Mouse (Mus musculus) forebrain, embryonic 10.5 days (tissue): ENCODE measurements around the gene Serpinc1. TPM values are rescaled to one million over a fixed set of nuclear protein-coding genes. Genes with fewer than 3 reads are reported as not detected.
"Not testable (repeated sequence)": the region's sequence is repeated elsewhere in the genome, so short reads cannot be mapped to it uniquely, and the experiment has no call there.

Experiments used
- DNase-seq: peaks from one replicate; pipeline ENCODE4 v3.0.0-alpha.2; 2017; ENCODE audit warnings: low spot score; ENCODE audit errors: extremely low spot score
- H3K27ac ChIP-seq: fragments of 300-500 bp; sonication (generic); 2 replicates; pipeline ENCODE4 v1.5.1; 2016; ENCODE audit warnings: mild to moderate bottlenecking
- H3K27me3 ChIP-seq: fragments of 300-500 bp; sonication (generic); 2 replicates; pipeline ENCODE4 v1.6.1; 2016; ENCODE audit warnings: mild to moderate bottlenecking; ENCODE audit not compliant: poor library complexity, severe bottlenecking
- H3K36me3 ChIP-seq: fragments of 300-500 bp; sonication (generic); replicated peaks from 2 replicates; pipeline ENCODE4 v1.6.1; 2016; ENCODE audit warnings: mild to moderate bottlenecking, moderate library complexity
- H3K4me1 ChIP-seq: fragments of 300-500 bp; sonication (generic); 2 replicates; pipeline ENCODE4 v1.6.1; 2016
- H3K4me3 ChIP-seq: fragments of 300-500 bp; sonication (generic); 2 replicates; pipeline ENCODE4 v1.5.1; 2016; ENCODE audit warnings: mild to moderate bottlenecking, moderate library complexity
- H3K9me3 ChIP-seq: fragments of 300-500 bp; sonication (generic); 2 replicates; pipeline ENCODE4 v1.6.1; 2016; ENCODE audit warnings: mild to moderate bottlenecking, moderate library complexity
- WGBS: fragments of 180-500 bp; shearing (Covaris S2); methylation state at CpG from one replicate; pipeline ENCODE4 v1.1.7; 2016; 5-methylcytosine and 5-hydroxymethylcytosine counted together
- polyA plus RNA-seq: library from polyadenylated mRNA; unstranded; fragments of >200 nt; fragmentation: Nextera tagmentation; extraction: Ambion mirVana; gene quantifications from 2 replicates; pipeline ENCODE4 v1.2.1, GENCODE M21; 2016

Serpinc1 gene
- 2.2 and 2.4 TPM in 2 replicates for polyA plus RNA-seq

DNA sequence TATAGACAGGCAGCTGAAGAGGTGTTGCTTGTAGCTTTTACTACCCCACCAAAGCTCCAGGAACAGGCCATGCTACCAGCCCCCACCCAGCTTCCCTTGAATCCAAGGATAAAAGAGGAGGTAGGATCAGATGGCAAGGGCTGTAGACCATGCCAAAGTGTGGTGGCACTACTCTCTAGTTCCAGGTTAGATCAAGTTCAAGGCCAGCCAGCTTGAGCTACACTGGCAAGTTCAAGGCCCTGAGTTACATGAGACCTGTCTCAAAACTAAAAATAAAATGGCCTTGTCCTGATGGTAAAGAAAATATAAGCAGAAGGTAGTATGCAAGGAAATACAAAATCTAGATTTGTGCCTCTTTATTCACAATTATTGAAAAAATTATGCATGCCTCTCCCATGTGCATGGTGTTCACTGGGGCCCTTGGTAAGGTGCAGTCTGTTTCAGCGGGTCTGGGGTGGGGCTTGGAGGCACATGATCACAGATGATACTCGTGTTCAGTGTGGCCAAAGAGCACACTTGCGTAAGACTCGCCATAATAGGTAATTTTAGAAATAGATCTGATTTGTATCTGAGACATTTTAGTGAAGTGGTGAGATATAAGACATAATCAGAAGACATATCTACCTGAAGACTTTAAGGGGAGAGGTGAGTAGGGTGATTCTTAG is at the start of gene Serpinc1:
Gene Serpinc1, plus strand, starts transcription at position 515 of the 665 bp plus-strand sequence.
- Histone ChIP-seq H3K27me3 (no peaks in the 10 kb centered on the region), H3K27ac (no peak within 1 kb of the TSS), H3K4me1 (no peaks in the 10 kb centered on the region), H3K4me3 (no peak within 1 kb of the TSS), H3K36me3 (peaks cover 13% of the 10 kb centered on the region; the same call in 1 of the 2 replicates), H3K9me3 (no peaks in the 10 kb centered on the region)
- 95% methylated on average over 4 of the region's 4 CpGs for WGBS
- no peak for DNase-seq

DNA sequence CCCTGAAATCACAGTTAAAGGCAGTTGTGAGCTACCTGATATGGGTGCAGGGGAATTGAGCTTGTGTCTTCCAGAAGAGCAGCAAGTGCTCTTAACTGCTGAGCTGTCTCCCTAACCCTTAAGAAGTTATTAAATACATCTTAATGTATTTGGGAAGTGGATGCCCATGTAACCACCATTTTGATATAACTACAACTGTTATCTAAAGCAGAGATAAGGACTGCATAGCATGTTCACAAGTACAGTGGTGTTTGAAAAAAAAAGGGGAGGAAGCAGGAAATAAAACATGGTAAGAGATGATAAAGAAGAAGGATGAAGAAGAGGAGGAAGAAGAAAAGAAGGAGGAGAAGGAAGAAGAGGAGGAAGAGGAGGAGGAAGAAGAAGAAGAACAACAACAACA is 47.1 kb upstream of the Serpinc1 start:
- H3K36me3 ChIP-seq: peaks cover 36% of the 10 kb centered on the region
- no peak for DNase-seq
- no peak overlapping the region for H3K27ac ChIP-seq
- H3K4me1 ChIP-seq: no peaks in the 10 kb centered on the region
- no peaks in the 10 kb centered on the region for H3K27me3 ChIP-seq
- H3K4me3 ChIP-seq: no peak overlapping the region
- no peaks in the 10 kb centered on the region for H3K9me3 ChIP-seq

DNA sequence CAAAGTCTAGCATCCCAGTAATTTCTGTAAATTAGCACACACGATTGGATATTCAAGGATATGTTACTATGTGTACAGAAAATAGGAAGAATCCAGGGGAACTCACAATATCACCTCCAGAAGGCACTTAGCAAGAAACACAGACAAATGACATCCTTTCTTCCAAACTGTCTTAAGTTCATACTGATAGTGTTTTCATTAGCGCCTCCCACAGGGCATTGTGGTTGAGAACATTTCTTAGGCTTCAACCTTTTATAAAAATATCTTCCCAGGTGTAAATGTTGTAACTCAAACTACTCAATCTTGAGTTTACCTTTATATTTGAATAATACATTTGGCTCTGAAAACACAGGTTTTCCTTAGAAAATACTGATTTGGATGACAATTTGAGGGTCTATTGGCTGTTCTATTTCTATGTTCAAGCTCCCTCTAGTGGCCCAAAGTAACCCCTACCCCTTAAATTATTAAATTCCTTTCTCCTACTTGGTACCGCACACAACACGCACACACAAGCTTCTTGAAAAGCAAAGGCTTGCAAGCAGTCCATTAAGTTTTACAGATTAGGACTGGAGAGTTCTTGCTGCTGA is 44.4 kb upstream of the Serpinc1 start:
- H3K9me3 ChIP-seq: no peaks in the 10 kb centered on the region
- DNase-seq: no peak
- no peaks in the 10 kb centered on the region for H3K27me3 ChIP-seq
- H3K4me3 ChIP-seq: no peak overlapping the region
- H3K36me3 ChIP-seq: peaks cover 57% of the 10 kb centered on the region
- WGBS: 80% methylated on average over 4 of the region's 4 CpGs
- H3K27ac ChIP-seq: no peak overlapping the region
- no peaks in the 10 kb centered on the region for H3K4me1 ChIP-seq

DNA sequence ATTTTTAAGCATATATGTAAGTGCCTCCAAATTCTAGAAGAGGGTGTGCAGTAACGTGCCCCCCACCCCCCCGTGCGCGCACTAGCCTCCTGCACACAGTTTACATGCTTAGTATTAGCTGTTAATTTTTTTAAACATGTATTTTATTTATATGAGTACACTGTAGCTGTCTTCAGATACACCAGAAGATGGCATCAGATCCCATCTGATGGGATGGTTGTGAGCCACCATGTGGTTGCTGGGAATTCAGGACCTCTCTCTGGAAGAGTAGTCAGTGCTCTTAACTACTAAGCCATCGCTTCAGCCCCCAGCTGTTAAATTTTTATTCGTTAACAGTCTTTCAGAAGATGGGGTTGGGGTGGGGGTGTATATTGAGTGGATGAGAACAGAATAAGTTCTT is 42.8 kb upstream of the Serpinc1 start:
- Histone ChIP-seq H3K36me3 (peaks cover 64% of the 10 kb centered on the region), H3K4me3 (no peak overlapping the region)
- WGBS: 96% methylated on average over 6 of the region's 6 CpGs

DNA sequence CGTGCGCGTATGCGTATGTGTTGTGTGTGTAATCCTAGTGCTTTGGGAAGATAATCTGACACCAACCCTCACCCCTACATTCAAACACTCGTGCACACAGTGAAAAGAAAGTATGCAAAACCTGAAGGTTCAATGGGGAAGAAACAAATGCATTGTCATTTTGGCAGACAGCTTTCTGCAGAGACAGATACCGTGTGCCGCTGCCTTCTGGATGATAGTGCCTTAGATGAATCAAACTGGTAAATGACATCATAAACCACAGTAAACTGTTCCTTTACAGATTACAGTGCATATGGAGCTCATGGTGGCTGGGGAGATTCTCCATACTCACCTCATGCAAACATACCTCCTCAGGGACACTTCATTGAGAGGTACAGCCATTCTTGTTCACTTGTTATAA is 15.2 kb upstream of the Serpinc1 start:
- DNase-seq: no peak
- Histone ChIP-seq H3K4me1 (no peaks in the 10 kb centered on the region), H3K9me3 (no peaks in the 10 kb centered on the region), H3K36me3 (peaks cover 98% of the 10 kb centered on the region), H3K27me3 (no peaks in the 10 kb centered on the region), H3K4me3 (no peak overlapping the region), H3K27ac (no peak overlapping the region)
- WGBS: 93% methylated on average over 7 of the region's 7 CpGs

More for the DNA sequence above, 42.8 kb upstream of the Serpinc1 start:
- Histone ChIP-seq H3K9me3 (no peaks in the 10 kb centered on the region), H3K27me3 (no peaks in the 10 kb centered on the region), H3K27ac (no peak overlapping the region), H3K4me1 (no peaks in the 10 kb centered on the region)
- no peak for DNase-seq

DNA sequence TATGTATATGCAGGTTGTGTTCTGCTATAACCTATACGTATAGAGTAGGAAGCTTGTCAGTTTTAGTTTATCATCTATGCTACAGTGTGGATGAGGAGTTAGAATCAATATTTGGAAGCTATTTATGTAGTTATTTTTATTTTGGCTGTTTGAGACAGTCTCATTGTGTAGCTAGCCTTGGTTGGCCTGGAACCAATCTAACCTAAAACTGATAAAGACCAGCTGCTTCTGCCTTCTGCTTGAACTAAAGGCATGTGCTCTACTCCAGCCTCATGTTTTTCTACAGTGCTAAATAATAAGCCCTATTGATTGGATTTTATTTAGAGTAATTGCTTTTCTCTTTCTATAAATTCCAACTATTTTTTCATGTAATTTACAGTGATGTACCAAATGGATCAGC is 11.1 kb upstream of the Serpinc1 start:
- 88% methylated on average over 1 of the region's 1 CpGs for WGBS
- DNase-seq: no peak
- Histone ChIP-seq H3K9me3 (no peaks in the 10 kb centered on the region), H3K27ac (no peak overlapping the region), H3K27me3 (no peaks in the 10 kb centered on the region), H3K36me3 (peaks cover 94% of the 10 kb centered on the region), H3K4me3 (no peak overlapping the region), H3K4me1 (no peaks in the 10 kb centered on the region)

DNA sequence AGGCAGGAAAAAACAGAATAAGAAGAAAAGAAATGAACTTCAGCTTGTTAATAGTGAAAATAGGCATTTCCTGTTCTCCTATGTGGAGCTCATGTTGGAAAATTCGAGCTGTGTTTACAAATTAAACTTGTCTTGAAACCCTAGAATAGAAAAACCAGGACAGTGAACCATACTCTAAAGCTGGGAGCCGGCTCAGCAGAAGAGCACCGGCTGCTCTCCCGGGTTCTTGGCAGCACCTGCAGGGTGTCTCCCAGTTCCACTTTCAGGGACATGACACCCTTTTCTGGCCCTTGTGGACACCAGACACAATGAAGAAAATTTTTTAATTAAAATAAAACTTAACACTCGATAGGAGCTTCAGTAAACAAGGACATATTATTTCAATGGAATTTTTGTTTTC is 9.7 kb upstream of the Serpinc1 start:
- Histone ChIP-seq H3K9me3 (no peaks in the 10 kb centered on the region), H3K27ac (no peak overlapping the region), H3K4me1 (no peaks in the 10 kb centered on the region), H3K27me3 (no peaks in the 10 kb centered on the region), H3K36me3 (peaks cover 85% of the 10 kb centered on the region), H3K4me3 (no peak overlapping the region)
- WGBS: 92% methylated on average over 5 of the region's 5 CpGs
- DNase-seq: no peak

DNA sequence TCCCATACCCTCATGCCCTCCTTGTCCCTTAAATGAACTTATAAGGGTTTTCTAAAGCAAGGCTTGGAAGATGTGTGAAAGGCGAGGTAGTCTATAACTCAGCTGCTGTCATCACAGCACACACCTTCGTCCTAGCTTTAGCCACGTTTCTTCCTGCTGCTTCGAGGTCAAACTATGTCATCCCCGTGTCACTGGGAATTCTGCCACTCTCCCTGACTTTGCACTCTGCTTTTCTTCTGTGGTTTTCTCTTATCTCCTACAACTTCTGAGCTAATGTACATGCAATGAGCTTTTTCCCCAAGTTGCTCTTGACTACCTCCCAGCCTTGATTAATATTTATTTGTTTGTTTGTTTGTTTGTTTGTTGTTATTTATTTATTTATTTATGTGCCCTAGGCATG is 1.6 kb downstream of the Serpinc1 start:
- H3K9me3 ChIP-seq: no peaks in the 10 kb centered on the region
- H3K27me3 ChIP-seq: no peaks in the 10 kb centered on the region
- peaks cover 6% of the 10 kb centered on the region; the same call in 1 of the 2 replicates for H3K36me3 ChIP-seq
- no peak overlapping the region for H3K4me3 ChIP-seq
- no peak overlapping the region for H3K27ac ChIP-seq
- 87% methylated on average over 5 of the region's 5 CpGs for WGBS
- DNase-seq: no peak
- no peaks in the 10 kb centered on the region for H3K4me1 ChIP-seq

DNA sequence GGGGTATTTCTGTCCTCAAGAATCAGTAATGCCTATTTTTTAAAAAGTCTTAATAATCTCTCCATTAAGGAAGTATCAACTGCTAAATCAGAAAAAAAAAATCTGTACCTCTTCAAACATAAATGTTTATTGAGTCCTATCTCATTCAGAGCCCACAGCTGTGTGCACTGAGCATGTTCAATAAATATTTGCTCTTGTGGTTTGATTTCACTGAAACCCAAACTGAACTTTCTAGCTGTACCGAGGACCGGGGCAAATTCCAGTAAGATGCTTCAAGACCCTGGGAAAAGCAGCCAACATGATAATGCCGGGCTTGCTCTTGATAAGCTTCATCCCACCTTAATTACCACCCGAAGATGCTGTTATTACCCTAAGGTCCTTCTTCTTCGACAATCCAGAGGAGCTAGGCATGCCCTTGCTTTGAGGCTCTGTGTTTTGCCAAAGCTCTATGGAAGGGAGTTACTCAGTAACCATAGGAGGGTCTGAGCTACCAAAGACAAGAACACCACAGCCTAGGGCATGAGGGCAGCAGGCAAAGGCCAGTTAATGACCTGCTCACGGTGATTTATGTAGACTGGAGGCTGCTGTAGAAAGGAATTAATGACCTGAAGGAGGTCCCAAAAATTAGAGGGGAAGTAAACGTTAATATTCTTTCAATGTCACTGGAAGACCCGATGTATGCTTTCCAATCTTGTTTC is 2.3 kb downstream of the Serpinc1 start:
- Histone ChIP-seq H3K27ac (no peak overlapping the region), H3K4me3 (no peak overlapping the region), H3K9me3 (no peaks in the 10 kb centered on the region), H3K27me3 (no peaks in the 10 kb centered on the region), H3K4me1 (no peaks in the 10 kb centered on the region), H3K36me3 (no peaks in the 10 kb centered on the region; the same call in 1 of the 2 replicates)
- 91% methylated on average over 8 of the region's 8 CpGs for WGBS
- no peak for DNase-seq

DNA sequence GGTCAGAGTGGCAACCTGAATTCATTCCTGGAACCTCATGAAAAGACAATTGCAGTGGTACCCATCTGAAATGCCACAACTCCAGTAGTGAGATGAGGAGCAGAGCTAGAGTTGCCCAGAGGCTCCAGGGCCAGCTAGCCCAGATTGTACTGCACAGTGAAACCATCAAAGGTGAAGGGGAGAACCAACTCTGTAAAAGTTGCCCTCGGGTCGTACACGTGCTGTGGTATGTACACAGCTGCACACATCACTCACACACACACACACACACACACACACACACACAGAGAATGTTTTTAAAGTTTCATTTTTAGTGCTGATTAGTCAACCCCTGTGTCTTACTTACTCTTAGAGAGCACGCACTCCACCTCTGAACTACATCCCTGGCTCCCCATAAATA is 3.0 kb downstream of the Serpinc1 start:
- Histone ChIP-seq H3K36me3 (no peaks in the 10 kb centered on the region), H3K9me3 (no peaks in the 10 kb centered on the region), H3K27ac (no peak overlapping the region), H3K4me1 (no peaks in the 10 kb centered on the region), H3K4me3 (no peak overlapping the region), H3K27me3 (no peaks in the 10 kb centered on the region)
- DNase-seq: no peak
- WGBS: 97% methylated on average over 4 of the region's 4 CpGs

DNA sequence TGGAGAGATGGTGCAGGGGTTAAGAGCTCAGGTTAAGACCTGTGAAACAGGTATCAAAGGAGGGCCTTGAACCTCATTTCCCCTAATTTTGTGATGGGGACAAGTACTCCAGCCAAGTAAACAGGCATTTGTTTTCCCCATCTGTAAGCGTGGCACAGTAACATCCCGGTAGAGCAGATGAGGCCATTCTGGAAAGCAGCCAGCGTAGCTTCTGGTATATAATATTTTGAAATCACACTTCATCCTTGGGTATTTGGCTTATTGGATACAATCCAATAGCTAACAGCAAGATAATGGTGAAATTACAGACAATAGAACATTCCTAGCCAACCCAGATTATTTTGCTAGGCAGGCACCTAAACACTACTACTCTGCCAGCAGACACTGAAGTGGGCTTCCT is 4.5 kb downstream of the Serpinc1 start:
- Histone ChIP-seq H3K9me3 (no peaks in the 10 kb centered on the region), H3K4me1 (no peaks in the 10 kb centered on the region), H3K27me3 (no peaks in the 10 kb centered on the region), H3K36me3 (no peaks in the 10 kb centered on the region), H3K27ac (no peak overlapping the region), H3K4me3 (no peak overlapping the region)
- WGBS: 90% methylated on average over 3 of the region's 3 CpGs
- no peak for DNase-seq

DNA sequence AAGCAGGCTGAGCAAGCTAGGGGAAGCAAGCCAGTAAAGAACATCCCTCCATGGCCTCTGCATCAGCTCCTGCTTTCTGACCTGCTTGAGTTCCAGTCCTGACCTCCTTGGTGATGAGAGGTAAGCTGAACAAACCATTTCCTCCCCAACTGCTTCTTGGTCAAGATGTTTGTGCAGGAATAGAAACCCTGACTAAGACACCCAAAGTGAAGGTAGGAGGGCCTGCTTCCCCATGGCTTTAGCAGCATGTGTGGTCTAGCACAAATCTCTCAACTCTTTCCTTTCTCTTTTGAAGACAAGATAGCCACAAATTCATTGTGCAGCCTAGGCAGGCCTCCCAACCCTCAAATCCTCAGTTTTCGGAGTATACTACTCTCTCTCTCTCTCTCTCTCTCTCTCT is 6.3 kb downstream of the Serpinc1 start:
- H3K9me3 ChIP-seq, DNase-seq, H3K4me3 ChIP-seq, H3K27me3 ChIP-seq, H3K4me1 ChIP-seq, H3K27ac ChIP-seq, H3K36me3 ChIP-seq: not testable (repeated sequence)
- 70% methylated on average over 1 of the region's 1 CpGs for WGBS

DNA sequence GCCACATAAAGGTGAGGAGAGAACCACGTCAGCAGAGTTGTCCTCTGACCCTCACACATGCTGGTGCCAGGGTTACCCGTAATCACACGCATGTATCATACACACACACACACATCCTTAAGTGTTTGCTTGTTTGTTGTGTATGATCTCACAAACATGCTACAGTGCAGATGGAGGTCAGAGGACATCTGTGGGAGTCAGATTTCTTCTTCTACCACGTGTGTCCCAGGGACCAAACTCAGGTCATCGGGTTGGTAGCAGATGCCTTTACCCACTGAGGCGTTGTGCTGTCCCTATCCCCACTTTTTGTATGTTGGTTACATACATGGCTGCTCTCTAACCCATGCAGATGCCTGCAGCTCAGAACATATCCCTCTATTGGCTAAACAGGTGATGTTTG is 7.1 kb downstream of the Serpinc1 start:
- no peak for DNase-seq
- Histone ChIP-seq H3K27me3 (no peaks in the 10 kb centered on the region), H3K27ac (no peak overlapping the region), H3K9me3 (no peaks in the 10 kb centered on the region), H3K4me3 (no peak overlapping the region), H3K36me3 (no peaks in the 10 kb centered on the region), H3K4me1 (no peaks in the 10 kb centered on the region)
- WGBS: 89% methylated on average over 6 of the region's 6 CpGs
